Mouse (Mus musculus) kidney, postnatal 25 days (tissue): Measurements from ENCODE around the gene Zscan2.

Experiments
- DNase-seq, 2 experiments: peaks; one replicate each; pipeline ENCODE4 v3.0.0; 2021; ENCODE audit warnings: mixed read lengths in 2 of 2

Gene Zscan2

GRCm38 (mm10) chr7:80860729-80861274 lies at the start of gene Zscan2:
Gene Zscan2 (plus strand): TSS chr7:80860920.
- peak; percentile 92 to 96 for DNase-seq

GRCm38 (mm10) chr7:80813397-80813796 lies 47.3 kb upstream of the Zscan2 start:
- no peak for DNase-seq

DNA sequence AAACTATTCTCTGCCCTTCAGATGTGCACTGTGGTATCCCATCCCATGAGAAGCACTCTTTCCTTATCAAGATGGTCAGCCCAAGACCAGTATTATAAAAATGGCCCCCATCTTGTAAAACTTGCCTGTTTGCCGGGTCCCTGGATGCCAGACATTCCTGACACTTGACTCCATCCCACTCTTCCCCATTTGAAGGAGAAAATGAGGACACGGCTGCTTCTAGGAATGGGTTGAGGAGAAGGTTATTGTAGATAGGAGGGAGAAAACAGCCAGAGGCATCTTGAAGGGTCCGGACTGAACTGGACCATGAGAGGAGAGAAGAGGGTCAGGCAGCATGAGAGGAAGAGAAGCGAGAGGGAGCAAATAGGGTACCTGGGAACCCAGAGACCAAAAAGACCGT lies 44.1 kb upstream of the Zscan2 start:
- DNase-seq, result no peak

DNA sequence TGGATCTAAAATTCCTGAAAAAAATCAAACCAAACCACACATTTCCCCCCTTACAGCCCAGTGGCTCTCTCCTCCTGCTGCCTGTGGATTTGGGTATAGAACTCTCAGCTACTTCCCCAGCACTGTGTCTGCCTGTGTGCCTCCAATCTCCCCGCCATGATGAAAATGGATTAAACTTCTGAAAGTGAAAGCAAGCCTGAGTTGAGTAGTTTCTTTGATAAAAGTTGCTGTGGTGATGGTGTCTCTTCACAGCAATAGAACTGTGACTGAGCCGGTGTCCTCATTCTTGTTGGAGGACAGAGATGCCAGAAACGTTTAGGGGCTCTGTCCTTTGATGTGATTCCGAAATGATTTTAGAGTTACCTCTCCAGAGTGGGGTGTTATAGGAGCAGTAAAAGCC lies 39.9 kb upstream of the Zscan2 start:
- DNase-seq, result no peak

DNA sequence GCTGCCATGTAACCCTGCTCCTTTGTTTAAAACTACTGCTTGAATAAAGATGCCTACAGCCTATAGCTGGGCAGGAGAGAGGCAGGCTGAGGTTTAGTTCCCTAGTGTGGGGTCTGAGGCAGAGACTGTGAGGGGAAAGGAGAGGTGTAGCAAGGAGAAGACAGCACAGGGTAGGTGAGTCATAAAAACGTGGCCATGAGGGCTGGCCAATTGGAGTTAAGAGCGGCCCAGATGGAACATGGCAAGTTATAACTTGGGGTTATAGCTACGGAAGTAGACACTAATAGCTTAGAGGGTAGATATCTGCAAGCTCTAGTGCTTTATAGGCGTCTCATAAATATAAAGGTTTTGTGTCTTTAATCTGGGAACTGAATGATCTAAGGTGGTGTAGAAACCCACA lies 37.5 kb upstream of the Zscan2 start:
- DNase-seq, result no peak

- peak in 1 of 2 experiments; percentile 35 for DNase-seq
Measured at GRCm38 (mm10) chr7:80823875-80824682, 36.6 kb upstream of the Zscan2 start.

GRCm38 (mm10) chr7:80825843-80826403 lies 34.8 kb upstream of the Zscan2 start, which contains the start of gene Iqgap1:
Gene Iqgap1 (minus strand): TSS chr7:80825974.
- DNase-seq, result no peak

- DNase-seq, result peak in 1 of 2 experiments; percentile 50
Measured at GRCm38 (mm10) chr7:80828146-80828860, 32.4 kb upstream of the Zscan2 start.

DNA sequence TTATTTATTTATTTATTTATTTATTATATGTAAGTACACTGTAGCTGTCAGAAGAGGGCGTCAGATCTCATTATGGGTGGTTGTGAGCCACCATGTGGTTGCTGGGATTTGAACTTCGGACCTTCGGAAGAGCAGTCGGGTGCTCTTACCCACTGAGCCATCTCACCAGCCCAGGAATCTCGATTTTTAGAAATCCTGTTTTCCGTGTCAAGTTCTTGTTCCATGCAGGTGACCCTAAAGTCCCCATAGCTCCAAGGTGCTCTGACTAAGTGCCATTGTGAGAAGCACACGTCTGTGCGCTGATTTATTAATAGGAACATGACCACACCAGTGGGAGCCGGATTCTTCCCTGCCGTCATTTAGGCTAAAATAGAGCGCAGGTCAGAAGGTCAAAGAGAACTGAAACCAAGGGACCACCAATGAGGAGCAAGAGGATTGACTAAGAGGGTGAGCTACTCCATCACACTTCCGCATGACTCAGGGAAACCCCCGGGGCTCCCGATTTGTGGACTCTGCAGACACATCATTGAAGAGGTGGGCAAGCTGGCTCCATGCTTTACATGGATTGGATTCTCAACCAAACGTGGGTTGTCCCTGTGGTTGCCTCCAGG lies 30.4 kb upstream of the Zscan2 start:
- DNase-seq, result peak in 1 of 2 experiments; percentile 39

DNA sequence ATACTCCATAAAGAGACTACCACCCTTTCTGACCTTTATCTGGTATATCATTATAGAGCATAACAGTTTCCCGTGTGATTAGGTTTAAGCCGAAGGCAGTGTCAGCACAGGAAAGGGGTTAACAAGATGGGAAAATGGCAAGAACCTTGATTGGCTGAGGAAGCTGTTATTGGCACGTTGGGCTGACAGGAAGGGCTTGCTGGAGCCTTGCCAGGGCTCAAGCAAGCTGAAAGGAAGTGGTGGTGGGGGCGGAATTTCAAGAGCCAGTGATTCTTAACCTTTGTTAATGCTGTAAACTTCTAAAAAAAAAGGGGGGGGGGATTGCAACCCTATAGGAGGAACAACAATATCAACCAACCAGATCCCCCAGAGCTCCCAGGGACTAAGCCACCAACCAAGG lies 28.5 kb upstream of the Zscan2 start:
- peak; percentile 74 to 76 for DNase-seq

DNA sequence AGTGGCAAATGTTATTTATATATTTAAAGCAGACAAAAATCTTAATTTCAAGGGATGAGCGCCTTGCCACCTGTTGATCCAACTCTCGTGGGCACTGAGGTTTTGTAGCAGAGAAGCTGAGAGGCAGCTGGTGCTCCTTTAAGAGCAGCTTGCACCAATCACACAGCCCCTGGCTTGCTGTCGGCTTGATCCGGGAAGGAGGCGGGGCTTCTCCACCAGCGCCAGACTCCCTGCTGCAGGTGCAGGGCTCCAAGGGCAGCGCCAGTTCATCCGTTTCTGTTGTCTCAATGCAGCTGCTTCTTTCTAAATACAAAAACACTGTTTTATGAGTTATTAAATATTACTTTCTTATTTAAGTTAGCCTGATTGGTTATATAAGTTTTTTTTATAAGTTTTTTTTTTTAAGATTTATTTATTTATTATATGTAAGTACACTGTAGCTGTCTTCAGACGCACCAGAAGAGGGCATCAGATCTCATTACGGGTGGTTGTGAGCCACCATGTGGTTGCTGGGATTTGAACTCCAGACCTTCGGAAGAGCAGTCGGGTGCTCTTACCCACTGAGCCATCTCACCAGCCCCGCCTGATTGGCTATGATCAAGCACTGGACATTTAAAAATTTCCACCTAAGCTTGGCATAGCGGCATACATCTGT lies 27.6 kb upstream of the Zscan2 start:
- peak; percentile 77 to 90 for DNase-seq

GRCm38 (mm10) chr7:80833651-80834532 lies 26.8 kb upstream of the Zscan2 start:
- peak in 1 of 2 experiments; percentile 39 for DNase-seq

DNA sequence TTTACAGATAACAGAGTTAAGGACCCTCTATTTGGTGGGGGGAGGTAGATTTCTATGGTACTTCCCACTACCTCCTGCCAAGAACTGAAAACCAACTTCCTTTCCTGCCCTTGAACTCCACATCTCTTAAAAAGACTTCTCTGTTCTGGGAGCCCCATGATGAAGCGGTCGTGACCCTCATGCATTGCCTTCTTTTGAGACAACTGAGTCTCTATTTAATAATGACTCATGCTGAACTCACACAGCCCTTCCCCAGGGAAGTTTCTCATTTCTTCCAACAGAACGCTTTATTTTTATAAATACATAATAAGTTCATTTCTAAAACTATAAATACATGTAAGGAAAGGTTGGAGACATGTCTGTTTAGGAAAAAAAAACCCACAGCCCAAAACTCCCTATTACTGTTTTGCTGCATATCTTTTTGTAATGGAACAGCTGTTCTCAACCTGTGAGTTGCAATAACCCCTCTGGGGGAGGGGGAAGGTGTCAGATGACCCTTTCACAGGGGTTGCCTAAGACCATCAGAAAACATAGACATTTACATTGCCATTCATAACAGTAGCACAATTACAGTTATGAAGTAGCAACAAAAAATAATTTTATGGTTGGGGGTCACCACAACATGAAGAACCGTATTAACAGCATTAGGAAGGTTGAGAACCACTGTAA lies 24.6 kb upstream of the Zscan2 start:
- DNase-seq, result no peak

GRCm38 (mm10) chr7:80837736-80838135 lies 23.0 kb upstream of the Zscan2 start:
- DNase-seq, result peak; percentile 66 to 67

DNA sequence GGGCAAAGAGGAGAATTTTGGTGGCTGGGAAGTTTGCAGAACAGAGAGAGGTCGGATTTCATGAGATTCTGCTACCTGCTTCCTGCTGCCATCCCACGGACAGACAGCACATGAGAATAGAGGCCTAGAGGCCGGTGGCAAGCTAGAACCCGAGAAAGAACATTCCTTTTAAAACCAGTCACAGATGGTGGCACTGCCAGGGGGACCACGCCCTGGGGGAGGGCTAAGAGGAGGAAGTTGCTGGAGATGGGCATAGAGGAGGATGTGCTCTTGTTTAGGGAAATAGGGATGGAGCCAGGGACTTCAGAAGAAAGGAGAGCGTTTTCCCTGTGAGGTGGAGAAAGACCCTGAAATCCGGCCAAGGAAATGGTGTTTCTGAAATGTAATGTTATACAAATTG lies 22.5 kb upstream of the Zscan2 start:
- no peak for DNase-seq

- no peak for DNase-seq
Measured at GRCm38 (mm10) chr7:80839755-80840154, 21.0 kb upstream of the Zscan2 start.

DNA sequence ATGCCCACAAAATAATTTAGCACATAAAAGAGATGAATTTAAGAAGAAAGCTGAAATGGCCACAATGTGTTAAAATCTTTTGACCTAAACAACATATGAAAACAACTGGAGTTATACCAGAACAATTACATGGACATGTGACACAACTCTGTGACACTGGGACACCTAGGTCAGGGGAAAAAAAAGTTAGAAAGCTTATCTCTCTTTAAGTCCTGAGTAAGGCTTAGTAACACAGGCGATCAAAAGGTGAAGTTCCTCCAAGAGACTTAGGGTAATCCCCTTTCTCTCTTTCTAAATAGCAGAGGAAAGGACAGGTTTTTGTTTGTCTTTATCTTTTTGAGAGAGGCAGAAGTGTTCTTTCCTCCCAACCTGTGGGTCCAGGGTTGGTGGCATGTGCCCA lies 20.5 kb upstream of the Zscan2 start:
- DNase-seq, result no peak

GRCm38 (mm10) chr7:80840937-80841336 lies 19.8 kb upstream of the Zscan2 start:
- no peak for DNase-seq

- DNase-seq, result peak; percentile 44 to 70
Measured at GRCm38 (mm10) chr7:80842132-80842531, 18.6 kb upstream of the Zscan2 start.

- DNase-seq, result no peak
Measured at GRCm38 (mm10) chr7:80843176-80843575, 17.5 kb upstream of the Zscan2 start.
